In genomic region chr11:58518916-58519315, GRCm38 (mm10) we compare ENCODE assay signal across 10 mouse cellular contexts. TPM values are rescaled to one million over a fixed set of nuclear protein-coding genes. Genes with fewer than 3 reads are reported as not detected.
DNase-seq lines count a peak whose midpoint lies in the region.
"Had no signal": no experiment of that assay in that cellular context is flagged by ENCODE, and none has a peak within 500 bp of the region (broad histone marks: within the 10 kb centered on the region; RNA-seq: fewer than 3 reads in every experiment).

No protein-coding gene starts in this region.

- DNase-seq in adrenal gland, adult 8-10 months: peak; percentile 65
- peak; percentile 59 to 60 for DNase-seq in cerebellum, postnatal 25 days
- DNase-seq in gastrocnemius, postnatal 4 days (ENCODE audit: low spot score in 2 of 2): peak; percentile 87 to 95
- DNase-seq in kidney, adult 9 months: peak; percentile 22
- DNase-seq in layer of hippocampus, postnatal 36 days: peak; percentile 47 to 59
- DNase-seq in lung, postnatal 25 days (ENCODE audit: low spot score): peak; percentile 59
- DNase-seq in right cerebral cortex, postnatal 4 days: peak; percentile 70
- peak; percentile 38 to 72 for DNase-seq in urinary bladder, adult 18-20 months (ENCODE audit: low spot score in 2 of 2)

RNA-seq across cellular contexts. Expression of gene Olfr330, which starts 15.7 kb away (rescaled TPM):
- 1 to 10 TPM in 3 of 4 experiments, under 1 TPM in 1; 0.49 to 1.8 (median 1.5) TPM for total RNA-seq in adrenal gland, adult 8-10 months (2022)
- total RNA-seq in gastrocnemius, postnatal 4 days (2021): not detected
- total RNA-seq in layer of hippocampus, postnatal 36 days (2021): not detected
- total RNA-seq: hematopoietic stem cell, adult 5-6 weeks; megakaryocyte-erythroid progenitor cell, adult 5-6 weeks had no signal

RNA-seq across cellular contexts. Expression of gene Olfr331, which starts 16.5 kb away (rescaled TPM):
- not detected for total RNA-seq in adrenal gland, adult 8-10 months (2022)
- total RNA-seq in gastrocnemius, postnatal 4 days (2021): not detected
- not detected for total RNA-seq in layer of hippocampus, postnatal 36 days (2021)
- total RNA-seq: hematopoietic stem cell, adult 5-6 weeks; megakaryocyte-erythroid progenitor cell, adult 5-6 weeks had no signal

RNA-seq across cellular contexts. Expression of gene Olfr332, which starts 26.6 kb away (rescaled TPM):
- total RNA-seq in adrenal gland, adult 8-10 months (2022): not detected
- total RNA-seq in gastrocnemius, postnatal 4 days (2021): not detected
- not detected for total RNA-seq in layer of hippocampus, postnatal 36 days (2021)
- total RNA-seq: hematopoietic stem cell, adult 5-6 weeks; megakaryocyte-erythroid progenitor cell, adult 5-6 weeks had no signal

RNA-seq across cellular contexts. Expression of gene Olfr329-ps, which starts 27.3 kb away (rescaled TPM):
- total RNA-seq in adrenal gland, adult 8-10 months (2022): 1 to 10 TPM in 1 of 4 experiments, under 1 TPM in 3; 0.22 to 1.2 (median 0.71) TPM
- total RNA-seq in gastrocnemius, postnatal 4 days (2021): not detected
- total RNA-seq in layer of hippocampus, postnatal 36 days (2021): not detected
- total RNA-seq: hematopoietic stem cell, adult 5-6 weeks; megakaryocyte-erythroid progenitor cell, adult 5-6 weeks had no signal

RNA-seq across cellular contexts. Expression of gene Olfr328, which starts 36.5 kb away (rescaled TPM):
- total RNA-seq in adrenal gland, adult 8-10 months (2022): under 1 TPM; 0.31 to 0.73 (median 0.40) TPM
- total RNA-seq in gastrocnemius, postnatal 4 days (2021): not detected
- under 1 TPM in 1 of 2 experiments, not detected in 1; 0.15 TPM for total RNA-seq in layer of hippocampus, postnatal 36 days (2021)
- total RNA-seq: hematopoietic stem cell, adult 5-6 weeks; megakaryocyte-erythroid progenitor cell, adult 5-6 weeks had no signal

Comparison
In these comparisons a context has a peak if more than half of its experiments do, and no peak if none do; other contexts are left out.
1. Peak in every context shown above with its lines: DNase-seq.
2. DNase-seq: peak in every context shown above with its lines; median percentile 91 in gastrocnemius, postnatal 4 days; 70 in right cerebral cortex, postnatal 4 days; 65 in adrenal gland, adult 8-10 months; 60 in cerebellum, postnatal 25 days; 59 in lung, postnatal 25 days; 55 in urinary bladder, adult 18-20 months; 53 in layer of hippocampus, postnatal 36 days; 22 in kidney, adult 9 months.